Mouse (Mus musculus) embryonic facial prominence, embryonic 11.5 days (tissue): Measurements from ENCODE around the gene D5Ertd579e. TPM values are rescaled to one million over a fixed set of nuclear protein-coding genes. Genes with fewer than 3 reads are reported as not detected.

Experiments used
- ATAC-seq: fragments of 200-750 bp; cut with Nextera tagmentation; replicated peaks from 2 replicates; pipeline ENCODE4 v1.8.0; 2017; ENCODE audit warnings: low read depth; ENCODE audit not compliant: insufficient number of reproducible peaks, low FRiP score, low TSS enrichment
- DNase-seq: peaks from one replicate; pipeline ENCODE4 v3.0.0-alpha.2; 2015; ENCODE audit warnings: low spot score
- H3K27ac ChIP-seq: fragments of 300-500 bp; sonication (generic); replicated peaks from 2 replicates; pipeline ENCODE4 v1.5.1; 2014; ENCODE audit warnings: mild to moderate bottlenecking, low read depth, low read length, control low read depth
- H3K27me3 ChIP-seq: fragments of 300-500 bp; sonication (generic); 2 replicates; pipeline ENCODE4 v1.6.1; 2014; ENCODE audit warnings: mild to moderate bottlenecking, low read length, moderate library complexity, mixed read lengths; ENCODE audit not compliant: control insufficient read depth, insufficient read depth
- H3K36me3 ChIP-seq: fragments of 300-500 bp; sonication (generic); replicated peaks from 2 replicates; pipeline ENCODE4 v1.6.1; 2014; ENCODE audit warnings: low read depth, mild to moderate bottlenecking, low read length, moderate library complexity, mixed read lengths; ENCODE audit not compliant: control insufficient read depth, insufficient read depth
- H3K4me1 ChIP-seq: fragments of 300-500 bp; sonication (generic); 2 replicates; pipeline ENCODE4 v1.6.1; 2014; ENCODE audit warnings: low read length, mixed read lengths; ENCODE audit not compliant: control insufficient read depth, insufficient read depth
- H3K4me2 ChIP-seq: fragments of 300-500 bp; sonication (generic); 2 replicates; pipeline ENCODE4 v1.6.1; 2014; ENCODE audit warnings: low read depth, mild to moderate bottlenecking, control low read depth, low read length, moderate library complexity
- H3K4me3 ChIP-seq: fragments of 300-500 bp; sonication (generic); 2 replicates; pipeline ENCODE4 v1.5.1; 2014; ENCODE audit warnings: low read depth, low read length, control low read depth
- H3K9ac ChIP-seq: fragments of 300-500 bp; sonication (generic); replicated peaks from 2 replicates; pipeline ENCODE4 v1.6.1; 2014; ENCODE audit warnings: mild to moderate bottlenecking, control low read depth, low read length
- H3K9me3 ChIP-seq: fragments of 300-500 bp; sonication (generic); replicated peaks from 2 replicates; pipeline ENCODE4 v1.6.1; 2016; ENCODE audit warnings: mild to moderate bottlenecking, low read length, inconsistent platforms, mixed read lengths; ENCODE audit not compliant: control insufficient read depth
- WGBS: fragments of 180-500 bp; shearing (Covaris S2); extraction: QIAGEN DNeasy Blood & Tissue Kit; methylation state at CpG from one replicate; pipeline ENCODE4 v1.1.7; 2014; 5-methylcytosine and 5-hydroxymethylcytosine counted together
- polyA plus RNA-seq: library from polyadenylated mRNA; unstranded; fragments of >200 nt; fragmentation: Nextera tagmentation; extraction: Ambion mirVana; gene quantifications from 2 replicates; pipeline ENCODE4 v1.2.1, GENCODE M21; 2014

The D5Ertd579e gene
- polyA plus RNA-seq, 1 experiment from 2014 or later, result 28.6 TPM

DNA sequence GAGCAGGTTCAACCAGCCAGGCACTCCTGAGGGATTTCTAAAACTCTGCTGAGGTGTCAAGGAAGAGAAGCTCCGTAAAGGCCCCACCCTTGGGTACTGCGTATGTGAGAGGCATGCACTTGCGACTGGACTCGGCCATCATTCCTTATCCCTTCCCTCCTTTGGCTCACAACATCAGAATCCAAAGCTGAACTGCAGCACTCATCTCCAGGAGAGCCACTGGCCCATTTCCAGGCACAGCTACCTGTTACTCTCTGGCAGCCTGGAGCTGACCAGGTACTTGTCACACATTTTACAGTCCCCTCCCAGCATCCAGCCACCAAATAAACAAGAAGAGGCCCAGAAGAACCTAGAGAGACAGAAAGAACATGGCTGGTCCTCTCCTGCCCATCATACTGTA lies 143.4 kb downstream of the D5Ertd579e start:
- no peak overlapping the region for H3K9ac ChIP-seq
- no peaks in the 10 kb centered on the region for H3K9me3 ChIP-seq
- no peak for DNase-seq
- H3K36me3 ChIP-seq, result no peaks in the 10 kb centered on the region
- ATAC-seq, result no peak
- WGBS, result 98% methylated on average over 4 of the region's 4 CpGs
- H3K4me3 ChIP-seq, result no peak overlapping the region
- H3K4me2 ChIP-seq, result no peak overlapping the region
- no peaks in the 10 kb centered on the region for H3K27me3 ChIP-seq
- H3K27ac ChIP-seq, result no peak overlapping the region
- no peaks in the 10 kb centered on the region for H3K4me1 ChIP-seq

Other genes starting within 250 kb of the D5Ertd579e start
- gene Grpel1, start 231.0 kb downstream of the D5Ertd579e start, polyA plus RNA-seq, result 61.3 and 61.4 TPM in 2 replicates
- gene Tada2b, start 211.7 kb downstream of the D5Ertd579e start, polyA plus RNA-seq, result 3.1 and 3.5 TPM in 2 replicates
- 0.74 and 1.1 TPM in 2 replicates for gene Ccdc96, start 211.4 kb downstream of the D5Ertd579e start, polyA plus RNA-seq
- 40.1 and 42.7 TPM in 2 replicates for gene Tbc1d14, start 102.7 kb downstream of the D5Ertd579e start, polyA plus RNA-seq
- gene Bloc1s4, start 52.6 kb upstream of the D5Ertd579e start, polyA plus RNA-seq, result 24.5 and 25.3 TPM in 2 replicates
- 768 and 796 TPM in 2 replicates for gene Mrfap1, start 100.7 kb upstream of the D5Ertd579e start, polyA plus RNA-seq
- 7.7 and 9.1 TPM in 2 replicates for gene Man2b2, start 134.6 kb upstream of the D5Ertd579e start, polyA plus RNA-seq
- 1.2 and 1.4 TPM in 2 replicates for gene Ppp2r2c, start 172.5 kb upstream of the D5Ertd579e start, polyA plus RNA-seq